Mouse (Mus musculus): ENCODE measurements around the gene 1700003F12Rik. TPM values are rescaled to one million over a fixed set of nuclear protein-coding genes. Genes with fewer than 3 reads are reported as not detected.

The 1700003F12Rik gene
- polyA plus RNA-seq, 1 experiment from 2014 or later: 0.54 TPM

GRCm38 (mm10) chr2:154552424-154552907 lies 5.6 kb downstream of the 1700003F12Rik start:
- no peak overlapping the region for H3K9ac ChIP-seq (ENCODE audit: low read depth, low read length)
- H3K36me3 ChIP-seq (ENCODE audit: control insufficient read depth, insufficient read depth, low read length): no peaks in the 10 kb centered on the region
- peak; percentile 16; the same call in 1 of the 2 replicates for ATAC-seq (ENCODE audit: low FRiP score, low TSS enrichment)
- H3K27ac ChIP-seq (ENCODE audit: low read depth, low read length): no peak overlapping the region
- peak overlapping the region; percentile 27 for H3K4me2 ChIP-seq (replicated peaks; ENCODE audit: low read depth, low read length)
- peaks cover 10% of the 10 kb centered on the region for H3K4me1 ChIP-seq (ENCODE audit: control insufficient read depth, insufficient read depth, low read length)
- peaks cover 32% of the 10 kb centered on the region for H3K27me3 ChIP-seq (ENCODE audit: control insufficient read depth, insufficient read depth, low read length)
- peak overlapping the region; percentile 12; the same call in 1 of the 2 replicates for H3K4me3 ChIP-seq (ENCODE audit: low read length)
- no peaks in the 10 kb centered on the region for H3K9me3 ChIP-seq (ENCODE audit: control insufficient read depth, low read length)
- WGBS: 32% methylated on average over 27 of the region's 27 CpGs

DNA sequence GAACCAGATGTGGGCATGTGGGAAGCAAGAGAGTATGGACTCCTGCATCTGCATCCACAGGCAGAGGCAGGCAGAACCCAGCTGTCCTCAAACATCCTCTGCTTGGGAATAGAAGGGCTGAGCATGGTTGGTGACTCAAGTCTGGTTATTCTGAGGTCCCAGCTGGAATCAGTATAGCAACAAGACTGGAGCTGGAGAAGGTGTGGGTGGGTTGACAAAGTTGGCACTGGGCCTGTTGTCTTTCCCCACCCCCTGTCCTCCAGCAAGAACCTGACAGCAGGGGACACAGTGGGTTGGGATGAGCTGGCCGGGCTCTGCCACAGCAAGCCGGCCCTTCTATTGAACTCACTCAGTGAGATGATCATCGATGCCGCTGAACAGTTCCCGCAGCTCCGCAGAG lies 8.3 kb downstream of the 1700003F12Rik start:
- Histone ChIP-seq H3K9ac (ENCODE audit: low read depth, low read length) (no peak overlapping the region), H3K27ac (ENCODE audit: low read depth, low read length) (no peak overlapping the region), H3K4me3 (ENCODE audit: low read length) (no peak overlapping the region), H3K27me3 (ENCODE audit: control insufficient read depth, insufficient read depth, low read length) (peaks cover 26% of the 10 kb centered on the region), H3K9me3 (ENCODE audit: control insufficient read depth, low read length) (no peaks in the 10 kb centered on the region), H3K4me1 (ENCODE audit: control insufficient read depth, insufficient read depth, low read length) (peaks cover 6% of the 10 kb centered on the region; the same call in 1 of the 2 replicates), H3K4me2 (replicated peaks; ENCODE audit: low read depth, low read length) (no peak overlapping the region), H3K36me3 (ENCODE audit: control insufficient read depth, insufficient read depth, low read length) (no peaks in the 10 kb centered on the region)
- ATAC-seq (ENCODE audit: low FRiP score, low TSS enrichment): no peak
- WGBS: 91% methylated on average over 6 of the region's 6 CpGs

DNA sequence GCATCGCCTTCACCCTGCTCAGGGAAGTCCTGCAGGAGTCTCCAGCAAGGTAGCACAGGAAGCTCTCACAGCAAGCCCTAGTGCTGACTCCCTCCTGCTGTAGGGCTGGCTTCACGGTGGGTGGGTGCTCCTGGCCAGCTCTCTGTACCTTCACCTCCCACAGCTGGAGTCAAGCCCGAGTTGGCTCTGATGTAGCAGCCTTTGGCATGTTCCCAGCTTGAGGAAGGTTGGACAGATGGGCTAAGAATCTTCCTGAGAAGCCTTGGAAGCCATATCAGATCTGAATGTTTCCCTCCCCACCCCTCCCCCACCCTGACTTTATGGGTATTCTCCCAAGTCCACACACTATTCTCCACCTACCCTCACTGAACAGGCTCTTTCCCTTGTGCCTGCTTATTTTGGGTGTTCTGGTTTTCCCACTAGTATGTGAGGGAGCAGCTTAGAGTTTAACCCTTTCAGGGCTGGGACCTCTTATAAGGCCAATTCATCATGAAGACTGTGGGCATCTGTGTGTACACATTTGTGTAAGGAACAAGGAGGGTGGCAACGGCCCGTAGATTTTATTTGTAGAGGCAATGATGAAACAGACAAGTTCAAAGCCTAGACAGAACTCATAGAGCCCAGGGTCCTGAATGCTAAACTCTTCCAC lies 10.4 kb downstream of the 1700003F12Rik start:
- Histone ChIP-seq H3K36me3 (ENCODE audit: control insufficient read depth, insufficient read depth, low read length) (peaks cover 17% of the 10 kb centered on the region), H3K4me2 (replicated peaks; ENCODE audit: low read depth, low read length) (no peak overlapping the region), H3K27ac (ENCODE audit: low read depth, low read length) (no peak overlapping the region), H3K9me3 (ENCODE audit: control insufficient read depth, low read length) (no peaks in the 10 kb centered on the region), H3K4me3 (ENCODE audit: low read length) (no peak overlapping the region), H3K4me1 (ENCODE audit: control insufficient read depth, insufficient read depth, low read length) (peaks cover 6% of the 10 kb centered on the region; the same call in 1 of the 2 replicates), H3K27me3 (ENCODE audit: control insufficient read depth, insufficient read depth, low read length) (peaks cover 6% of the 10 kb centered on the region; the same call in 1 of the 2 replicates), H3K9ac (ENCODE audit: low read depth, low read length) (no peak overlapping the region; the same call in 1 of the 2 replicates)
- no peak for ATAC-seq (ENCODE audit: low FRiP score, low TSS enrichment)
- WGBS: 49% methylated on average over 5 of the region's 5 CpGs

DNA sequence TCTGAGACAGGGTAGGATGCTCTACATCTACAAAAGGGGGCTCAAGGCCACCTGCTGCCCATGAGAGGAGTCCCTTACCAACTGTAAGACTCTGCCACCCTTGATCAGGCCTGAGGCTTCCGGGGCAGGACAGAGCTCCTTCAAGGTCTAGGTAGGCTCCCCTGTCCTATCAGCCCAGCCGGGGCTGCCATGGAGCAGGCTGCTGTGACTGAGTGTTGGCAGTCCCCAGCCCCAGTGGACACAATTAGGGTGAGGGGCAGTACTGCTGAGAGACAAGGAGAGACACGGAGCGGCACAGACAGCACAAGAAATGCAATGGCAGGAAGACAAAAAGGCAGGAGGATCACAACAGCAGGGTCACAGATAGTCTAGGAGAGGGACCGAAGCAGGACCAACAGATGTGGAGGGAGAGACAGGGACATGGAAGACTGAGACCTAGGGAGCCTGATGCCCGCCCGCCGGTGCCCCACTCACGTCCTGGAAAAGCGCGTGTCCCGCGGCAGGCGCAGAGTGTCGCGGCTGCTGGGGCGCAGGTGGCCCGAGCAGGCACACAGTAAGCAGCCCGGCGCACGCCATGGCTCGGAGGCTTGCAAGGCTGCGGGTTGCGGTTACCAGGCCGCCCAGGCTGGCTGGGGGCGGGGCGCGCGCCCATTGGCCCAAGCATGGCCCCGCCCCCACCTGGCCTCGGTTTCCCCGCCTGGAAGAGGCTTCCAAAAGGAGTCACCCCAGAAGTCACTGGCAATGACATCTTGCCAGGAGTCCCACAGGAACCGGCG lies 11.6 kb downstream of the 1700003F12Rik start, which contains the start of gene Necab3:
Gene Necab3 (minus strand): TSS at position 627 of the 776 bp plus-strand sequence.
- peak; percentile 52 for ATAC-seq (ENCODE audit: low FRiP score, low TSS enrichment)
- no peaks in the 10 kb centered on the region for H3K27me3 ChIP-seq (ENCODE audit: control insufficient read depth, insufficient read depth, low read length)
- H3K4me2 ChIP-seq (replicated peaks; ENCODE audit: low read depth, low read length): peak within 1 kb of the TSS; percentile 60
- peaks cover 27% of the 10 kb centered on the region for H3K36me3 ChIP-seq (ENCODE audit: control insufficient read depth, insufficient read depth, low read length)
- H3K9me3 ChIP-seq (ENCODE audit: control insufficient read depth, low read length): no peaks in the 10 kb centered on the region
- peak within 1 kb of the TSS; percentile 31 for H3K4me3 ChIP-seq (ENCODE audit: low read length)
- peaks cover 6% of the 10 kb centered on the region; the same call in 1 of the 2 replicates for H3K4me1 ChIP-seq (ENCODE audit: control insufficient read depth, insufficient read depth, low read length)
- WGBS: 3% methylated on average over 34 of the region's 34 CpGs
- H3K9ac ChIP-seq (ENCODE audit: low read depth, low read length): peak within 1 kb of the TSS; percentile 46; the same call in 1 of the 2 replicates
- no peak within 1 kb of the TSS for H3K27ac ChIP-seq (ENCODE audit: low read depth, low read length)

DNA sequence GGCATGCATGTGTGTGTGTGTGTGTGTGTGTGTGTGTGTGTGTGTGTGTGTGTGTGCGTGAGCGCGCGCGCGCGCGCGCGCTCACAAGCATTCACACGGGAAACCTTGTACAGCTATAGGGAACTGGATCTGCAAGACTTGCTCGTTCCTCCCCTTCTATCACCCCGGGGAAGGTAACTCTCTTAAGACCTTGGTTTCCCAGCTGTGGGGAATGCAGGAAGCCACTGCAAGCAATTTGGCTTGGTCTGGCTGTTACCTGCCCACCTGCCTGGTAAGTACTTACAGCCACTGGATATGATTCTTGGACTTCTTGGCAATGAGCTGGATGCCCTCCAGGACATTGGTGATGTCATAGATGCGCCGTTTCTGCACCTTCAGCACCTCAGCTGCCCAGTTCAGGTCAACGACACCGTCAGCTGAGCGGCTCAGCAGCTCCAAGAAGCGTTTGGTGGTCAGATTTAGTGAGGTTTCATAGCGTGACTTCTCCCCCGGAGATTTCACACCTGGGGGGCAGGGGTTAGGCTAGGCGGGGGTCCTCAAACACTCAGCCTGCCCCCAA lies 16.8 kb downstream of the 1700003F12Rik start:
- H3K9ac ChIP-seq (ENCODE audit: low read depth, low read length): no peak overlapping the region
- peaks cover 30% of the 10 kb centered on the region for H3K4me1 ChIP-seq (ENCODE audit: control insufficient read depth, insufficient read depth, low read length)
- H3K36me3 ChIP-seq (ENCODE audit: control insufficient read depth, insufficient read depth, low read length): peaks cover 38% of the 10 kb centered on the region
- H3K9me3 ChIP-seq (ENCODE audit: control insufficient read depth, low read length): no peaks in the 10 kb centered on the region
- H3K27ac ChIP-seq (ENCODE audit: low read depth, low read length): no peak overlapping the region
- no peak for ATAC-seq (ENCODE audit: low FRiP score, low TSS enrichment)
- H3K27me3 ChIP-seq (ENCODE audit: control insufficient read depth, insufficient read depth, low read length): no peaks in the 10 kb centered on the region
- whole genome bisulfite sequencing: 82% methylated on average over 22 of the region's 22 CpGs
- H3K4me2 ChIP-seq (replicated peaks; ENCODE audit: low read depth, low read length): no peak overlapping the region
- no peak overlapping the region for H3K4me3 ChIP-seq (ENCODE audit: low read length)

DNA sequence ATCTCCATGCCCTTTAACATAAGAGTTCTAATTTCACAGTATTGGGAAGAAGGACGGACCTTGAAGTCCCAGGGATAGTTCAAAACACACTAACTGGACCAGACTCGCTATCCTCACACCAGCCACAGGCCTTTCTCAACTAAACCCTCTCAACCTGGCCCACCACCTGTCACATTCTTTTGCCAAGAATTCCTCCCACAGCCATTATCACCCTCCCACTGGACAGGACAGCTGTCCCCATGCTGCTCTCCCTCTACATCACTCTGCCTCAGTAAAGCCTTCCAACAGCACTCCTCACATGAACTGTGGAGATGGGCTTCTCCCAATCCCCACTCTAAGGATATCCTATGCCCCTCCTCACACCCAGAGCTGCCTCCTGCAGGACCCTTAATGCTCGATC lies 18.7 kb downstream of the 1700003F12Rik start:
- H3K27me3 ChIP-seq (ENCODE audit: control insufficient read depth, insufficient read depth, low read length): no peaks in the 10 kb centered on the region
- H3K4me2 ChIP-seq (replicated peaks; ENCODE audit: low read depth, low read length): no peak overlapping the region
- H3K36me3 ChIP-seq (ENCODE audit: control insufficient read depth, insufficient read depth, low read length): peaks cover 35% of the 10 kb centered on the region
- H3K4me1 ChIP-seq (ENCODE audit: control insufficient read depth, insufficient read depth, low read length): peaks cover 33% of the 10 kb centered on the region
- H3K9ac ChIP-seq (ENCODE audit: low read depth, low read length): no peak overlapping the region
- H3K9me3 ChIP-seq (ENCODE audit: control insufficient read depth, low read length): no peaks in the 10 kb centered on the region
- no peak for ATAC-seq (ENCODE audit: low FRiP score, low TSS enrichment)
- H3K27ac ChIP-seq (ENCODE audit: low read depth, low read length): no peak overlapping the region
- 57% methylated on average over 3 of the region's 3 CpGs for WGBS
- no peak overlapping the region for H3K4me3 ChIP-seq (ENCODE audit: low read length)

GRCm38 (mm10) chr2:154566641-154567040 lies 19.8 kb downstream of the 1700003F12Rik start:
- H3K27ac ChIP-seq (ENCODE audit: low read depth, low read length): no peak overlapping the region; the same call in 1 of the 2 replicates
- H3K36me3 ChIP-seq (ENCODE audit: control insufficient read depth, insufficient read depth, low read length): peaks cover 25% of the 10 kb centered on the region
- no peak overlapping the region for H3K4me2 ChIP-seq (replicated peaks; ENCODE audit: low read depth, low read length)
- 37% methylated on average over 8 of the region's 8 CpGs for WGBS
- no peaks in the 10 kb centered on the region for H3K9me3 ChIP-seq (ENCODE audit: control insufficient read depth, low read length)
- H3K27me3 ChIP-seq (ENCODE audit: control insufficient read depth, insufficient read depth, low read length): no peaks in the 10 kb centered on the region
- no peak for ATAC-seq (ENCODE audit: low FRiP score, low TSS enrichment)
- H3K4me1 ChIP-seq (ENCODE audit: control insufficient read depth, insufficient read depth, low read length): peaks cover 40% of the 10 kb centered on the region
- H3K9ac ChIP-seq (ENCODE audit: low read depth, low read length): 0 out of 2 replicates have a peak overlapping the region, but pooled peaks have one; percentile 8
- H3K4me3 ChIP-seq (ENCODE audit: low read length): no peak overlapping the region

GRCm38 (mm10) chr2:154567766-154568165 lies 20.9 kb downstream of the 1700003F12Rik start:
- Histone ChIP-seq H3K4me3 (ENCODE audit: low read length) (peak overlapping the region; percentile 76), H3K9me3 (ENCODE audit: control insufficient read depth, low read length) (no peaks in the 10 kb centered on the region), H3K4me1 (ENCODE audit: control insufficient read depth, insufficient read depth, low read length) (peaks cover 40% of the 10 kb centered on the region), H3K9ac (ENCODE audit: low read depth, low read length) (peak overlapping the region; percentile 88; the same call in 1 of the 2 replicates), H3K27ac (ENCODE audit: low read depth, low read length) (peak overlapping the region; percentile 77; the same call in 1 of the 2 replicates), H3K4me2 (replicated peaks; ENCODE audit: low read depth, low read length) (peak overlapping the region; percentile 55), H3K36me3 (ENCODE audit: control insufficient read depth, insufficient read depth, low read length) (peaks cover 17% of the 10 kb centered on the region), H3K27me3 (ENCODE audit: control insufficient read depth, insufficient read depth, low read length) (no peaks in the 10 kb centered on the region)
- WGBS: 68% methylated on average over 2 of the region's 2 CpGs
- ATAC-seq (ENCODE audit: low FRiP score, low TSS enrichment): no peak

All from kidney, embryonic 14.5 days (tissue).